Mouse (Mus musculus) testis, postnatal 14 days (tissue): ENCODE data around the gene Rph3al.

ENCODE experiments used
- DNase-seq: peaks from one replicate; pipeline ENCODE4 v3.0.0; 2021; ENCODE audit warnings: low spot score

The Rph3al gene

GRCm38 (mm10) chr11:75861213-75861612, 77.0 kb downstream of the Rph3al start:
- DNase-seq = no peak

- DNase-seq = no peak
These were observed 78.8 kb downstream of the Rph3al start for GRCm38 (mm10) chr11:75859460-75859859.

- no peak for DNase-seq
These were observed 79.3 kb downstream of the Rph3al start for GRCm38 (mm10) chr11:75858975-75859374.

- DNase-seq = no peak
These were observed 80.4 kb downstream of the Rph3al start for GRCm38 (mm10) chr11:75857781-75858180.

GRCm38 (mm10) chr11:75854327-75854726, 83.9 kb downstream of the Rph3al start:
- DNase-seq = no peak

- DNase-seq = no peak
These were observed 85.1 kb downstream of the Rph3al start for GRCm38 (mm10) chr11:75853067-75853636.

- no peak for DNase-seq
These were observed 85.7 kb downstream of the Rph3al start for GRCm38 (mm10) chr11:75852485-75852884.

GRCm38 (mm10) chr11:75849552-75849951, 88.7 kb downstream of the Rph3al start:
- no peak for DNase-seq

GRCm38 (mm10) chr11:75846589-75846988, 91.6 kb downstream of the Rph3al start:
- DNase-seq = no peak

- no peak for DNase-seq
These were observed 92.6 kb downstream of the Rph3al start for GRCm38 (mm10) chr11:75845675-75846074.

- no peak for DNase-seq
These were observed 95.2 kb downstream of the Rph3al start for GRCm38 (mm10) chr11:75842904-75843619.

- DNase-seq = no peak
These were observed 96.7 kb downstream of the Rph3al start for GRCm38 (mm10) chr11:75841503-75841902.

GRCm38 (mm10) chr11:75839536-75840430, 98.4 kb downstream of the Rph3al start:
- DNase-seq = no peak

- no peak for DNase-seq
These were observed 99.3 kb downstream of the Rph3al start for GRCm38 (mm10) chr11:75838861-75839426.

GRCm38 (mm10) chr11:75836240-75836610, 102.0 kb downstream of the Rph3al start:
- DNase-seq = no peak

GRCm38 (mm10) chr11:75835587-75836239, 102.5 kb downstream of the Rph3al start:
- no peak for DNase-seq

GRCm38 (mm10) chr11:75833081-75833480, 105.1 kb downstream of the Rph3al start:
- no peak for DNase-seq

GRCm38 (mm10) chr11:75830386-75830785, 107.8 kb downstream of the Rph3al start:
- no peak for DNase-seq

- DNase-seq = no peak
These were observed 110.8 kb downstream of the Rph3al start for GRCm38 (mm10) chr11:75827414-75827813.

GRCm38 (mm10) chr11:75823506-75823905, 114.7 kb downstream of the Rph3al start:
- DNase-seq = no peak

- DNase-seq = no peak
These were observed 125.1 kb downstream of the Rph3al start for GRCm38 (mm10) chr11:75813085-75813484.

- DNase-seq = peak; percentile 92
These were observed 126.3 kb downstream of the Rph3al start for GRCm38 (mm10) chr11:75811900-75812299.
